Mouse (Mus musculus) gastrocnemius, postnatal 25 days (tissue): Measurements from ENCODE around the gene Slc25a25. TPM values are rescaled to one million over a fixed set of nuclear protein-coding genes. Genes with fewer than 3 reads are reported as not detected.

Experiments used
- DNase-seq: peaks from one replicate; pipeline ENCODE4 v3.0.0; 2022
- total RNA-seq, 2 experiments: library from RNA; stranded (reverse); gene quantifications; 1 replicate in 1 of 2; 2 replicates in 1 of 2; pipeline ENCODE4 v1.2.3; 2021

The Slc25a25 gene
- total RNA-seq, 2 experiments from 2014 or later, result 19.2 to 68.3 TPM

- no peak for DNase-seq
These were observed 44.0 kb downstream of the Slc25a25 start for GRCm38 (mm10) chr2:32407144-32407824.

- peak; percentile 81 for DNase-seq
These were observed 46.6 kb downstream of the Slc25a25 start for GRCm38 (mm10) chr2:32404663-32405062.

- no peak for DNase-seq
These were observed 54.5 kb downstream of the Slc25a25 start for GRCm38 (mm10) chr2:32396695-32397094.

GRCm38 (mm10) chr2:32395946-32396621 lies 55.2 kb downstream of the Slc25a25 start:
- peak; percentile 88 for DNase-seq

GRCm38 (mm10) chr2:32395484-32395945 lies 55.7 kb downstream of the Slc25a25 start, which contains the start of gene Ptges2:
Gene Ptges2, plus strand, starts transcription at chr2:32395896.
- peak; percentile 90 for DNase-seq

- no peak for DNase-seq
These were observed 56.3 kb downstream of the Slc25a25 start for GRCm38 (mm10) chr2:32394973-32395372.

- DNase-seq, result no peak
These were observed 59.2 kb downstream of the Slc25a25 start for GRCm38 (mm10) chr2:32392063-32392462.

GRCm38 (mm10) chr2:32390871-32391270 lies 60.4 kb downstream of the Slc25a25 start:
- DNase-seq, result no peak

GRCm38 (mm10) chr2:32389157-32389556 lies 62.1 kb downstream of the Slc25a25 start:
- no peak for DNase-seq

- no peak for DNase-seq
These were observed 63.3 kb downstream of the Slc25a25 start, which contains the start of gene Lcn2 for GRCm38 (mm10) chr2:32387706-32388490. Gene Lcn2, minus strand, starts transcription at chr2:32388252.

- DNase-seq, result no peak
These were observed 68.6 kb downstream of the Slc25a25 start for GRCm38 (mm10) chr2:32382689-32383088.

GRCm38 (mm10) chr2:32381775-32382223 lies 69.4 kb downstream of the Slc25a25 start, which contains the start of gene 1110008P14Rik:
Gene 1110008P14Rik, minus strand, starts transcription at chr2:32381938.
- DNase-seq, result peak; percentile 94

- DNase-seq, result no peak
These were observed 70.0 kb downstream of the Slc25a25 start for GRCm38 (mm10) chr2:32381141-32381774.

- no peak for DNase-seq
These were observed 71.2 kb downstream of the Slc25a25 start for GRCm38 (mm10) chr2:32380001-32380500.

GRCm38 (mm10) chr2:32376963-32377362 lies 74.3 kb downstream of the Slc25a25 start:
- no peak for DNase-seq

- DNase-seq, result no peak
These were observed 75.8 kb downstream of the Slc25a25 start for GRCm38 (mm10) chr2:32375317-32375940.

- peak; percentile 75 for DNase-seq
These were observed 77.1 kb downstream of the Slc25a25 start for GRCm38 (mm10) chr2:32374191-32374590.

GRCm38 (mm10) chr2:32367315-32367714 lies 83.9 kb downstream of the Slc25a25 start:
- DNase-seq, result no peak
